Mouse (Mus musculus): ENCODE results near the gene Lgals3. TPM values are rescaled to one million over a fixed set of nuclear protein-coding genes. Genes with fewer than 3 reads are reported as not detected.

Gene Lgals3
- polyA plus RNA-seq, 1 experiment from 2014 or later: 1.9 TPM

DNA sequence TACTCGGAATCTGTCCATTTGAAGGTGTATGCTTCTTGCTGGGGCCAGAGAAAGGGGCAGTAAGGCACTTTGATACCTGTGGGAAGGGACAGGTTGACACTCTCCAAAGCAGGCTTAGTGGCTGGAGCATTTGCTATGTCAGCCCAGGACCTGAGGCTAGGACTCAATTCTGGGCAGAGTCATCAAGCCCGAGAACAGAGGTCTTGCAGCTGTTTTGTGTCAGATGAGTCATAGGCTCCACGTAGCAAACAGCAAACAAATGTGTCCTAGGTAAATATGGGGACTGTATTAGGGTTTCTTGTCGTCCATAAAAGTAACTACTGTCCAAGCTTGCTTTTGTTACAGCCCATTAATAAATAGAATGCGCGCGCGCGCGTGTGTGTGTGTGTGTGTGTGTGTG lies 15.3 kb upstream of the Lgals3 start:
- no peak overlapping the region for H3K27ac ChIP-seq
- no peaks in the 10 kb centered on the region for H3K4me1 ChIP-seq
- no peaks in the 10 kb centered on the region for H3K36me3 ChIP-seq
- H3K27me3 ChIP-seq (replicated peaks): no peaks in the 10 kb centered on the region
- no peak overlapping the region for H3K4me3 ChIP-seq
- H3K4me2 ChIP-seq (replicated peaks): no peak overlapping the region
- H3K9ac ChIP-seq: no peak overlapping the region
- H3K9me3 ChIP-seq: no peaks in the 10 kb centered on the region
- WGBS: 91% methylated on average over 10 of the region's 10 CpGs
- ATAC-seq (ENCODE audit: low FRiP score, low read depth): no peak

DNA sequence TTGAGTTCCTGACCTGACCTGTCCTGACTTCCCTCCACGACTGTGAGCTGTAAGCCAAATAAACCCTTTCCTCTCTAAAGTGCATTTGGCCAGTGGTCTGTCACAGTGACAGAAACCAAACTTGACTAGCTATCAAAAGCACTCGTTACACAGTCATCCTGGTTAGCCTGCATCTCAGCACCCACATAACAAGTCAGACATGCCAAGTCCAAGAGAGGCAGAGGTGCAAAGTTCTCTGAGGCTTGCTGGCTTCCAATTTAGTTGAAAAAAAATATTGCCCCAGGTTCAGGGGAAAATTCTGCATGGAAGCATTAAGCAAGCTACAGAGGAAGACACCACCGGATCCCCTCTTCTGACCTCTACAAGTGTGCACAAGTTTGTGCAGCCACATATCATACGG lies 14.3 kb upstream of the Lgals3 start:
- ATAC-seq (ENCODE audit: low FRiP score, low read depth): no peak
- WGBS: 91% methylated on average over 4 of the region's 4 CpGs
- H3K36me3 ChIP-seq: no peaks in the 10 kb centered on the region
- no peak overlapping the region for H3K27ac ChIP-seq
- no peak overlapping the region for H3K4me2 ChIP-seq (replicated peaks)
- no peaks in the 10 kb centered on the region for H3K4me1 ChIP-seq
- H3K4me3 ChIP-seq: no peak overlapping the region
- H3K9ac ChIP-seq: no peak overlapping the region
- H3K27me3 ChIP-seq (replicated peaks): no peaks in the 10 kb centered on the region
- no peaks in the 10 kb centered on the region for H3K9me3 ChIP-seq

DNA sequence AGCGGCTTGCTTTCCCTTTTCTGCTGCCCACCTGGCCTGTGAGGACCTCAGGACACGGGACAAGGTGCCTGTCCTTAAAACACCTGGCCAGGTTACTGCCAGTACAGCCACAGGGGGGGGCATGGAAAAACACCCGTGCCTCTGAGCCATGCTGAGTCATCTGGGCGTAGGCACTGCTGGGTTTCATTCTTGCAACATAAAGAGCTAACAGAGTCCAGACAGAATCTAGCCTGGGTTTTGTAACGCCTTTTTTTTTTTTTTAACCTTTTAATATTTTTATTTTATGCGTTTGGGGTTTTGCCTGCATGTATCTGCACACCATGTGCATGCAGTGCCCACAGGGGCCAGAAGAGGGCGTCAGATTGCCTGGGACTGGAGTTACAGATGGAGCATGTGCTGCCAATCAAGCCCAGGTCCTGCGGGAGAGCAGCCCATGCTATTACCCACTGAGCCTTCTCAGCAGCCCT lies 13.4 kb upstream of the Lgals3 start:
- Histone ChIP-seq H3K27ac (no peak overlapping the region), H3K9ac (no peak overlapping the region), H3K4me3 (no peak overlapping the region), H3K4me2 (replicated peaks) (no peak overlapping the region), H3K9me3 (no peaks in the 10 kb centered on the region), H3K4me1 (no peaks in the 10 kb centered on the region), H3K36me3 (no peaks in the 10 kb centered on the region), H3K27me3 (replicated peaks) (no peaks in the 10 kb centered on the region)
- 69% methylated on average over 8 of the region's 8 CpGs for WGBS
- ATAC-seq (ENCODE audit: low FRiP score, low read depth): no peak

DNA sequence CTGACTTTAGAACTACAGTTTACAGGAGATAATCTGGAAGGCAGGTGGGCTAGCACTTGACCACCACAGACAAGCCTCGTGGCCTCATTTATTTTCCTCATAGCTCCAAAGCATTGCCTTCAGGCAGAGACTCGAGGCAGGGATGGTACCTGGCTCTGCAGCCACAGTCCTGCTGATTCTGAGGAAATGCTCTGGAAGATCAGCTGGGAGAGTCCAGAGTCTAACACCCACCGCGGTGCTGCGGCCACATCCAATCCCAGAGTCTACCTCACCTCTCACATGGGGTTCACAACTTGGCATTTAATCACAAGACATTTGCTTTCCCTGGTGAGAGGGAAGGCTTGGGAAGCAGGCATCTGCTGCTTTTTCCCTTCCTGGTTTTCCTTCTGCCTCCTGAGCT lies 12.6 kb upstream of the Lgals3 start:
- Histone ChIP-seq H3K9ac (no peak overlapping the region), H3K27ac (no peak overlapping the region), H3K4me2 (replicated peaks) (no peak overlapping the region), H3K36me3 (no peaks in the 10 kb centered on the region), H3K4me1 (no peaks in the 10 kb centered on the region), H3K27me3 (replicated peaks) (no peaks in the 10 kb centered on the region), H3K9me3 (no peaks in the 10 kb centered on the region), H3K4me3 (no peak overlapping the region)
- ATAC-seq (ENCODE audit: low FRiP score, low read depth): no peak
- WGBS: 78% methylated on average over 5 of the region's 5 CpGs

DNA sequence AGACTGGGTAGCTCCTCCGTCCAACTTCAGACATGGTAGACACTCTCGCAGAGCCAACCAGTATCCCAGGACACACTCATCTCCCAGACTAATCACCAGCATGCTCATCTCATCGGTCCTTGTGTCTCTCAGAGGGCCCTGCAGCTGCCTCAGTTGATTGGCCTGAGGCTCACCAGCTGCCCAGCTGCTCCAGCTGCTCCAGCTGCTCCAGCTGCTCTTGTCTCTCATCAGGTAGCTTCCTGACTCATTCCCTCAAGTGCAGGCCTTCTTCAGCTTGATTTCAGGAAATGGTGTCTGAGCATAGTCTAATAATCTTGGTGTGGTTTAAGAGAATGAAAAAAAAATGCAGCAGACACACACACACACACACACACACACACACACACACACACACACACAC lies 10.9 kb upstream of the Lgals3 start:
- no peaks in the 10 kb centered on the region for H3K27me3 ChIP-seq (replicated peaks)
- H3K4me3 ChIP-seq: no peak overlapping the region
- H3K27ac ChIP-seq: no peak overlapping the region
- no peaks in the 10 kb centered on the region for H3K4me1 ChIP-seq
- H3K9me3 ChIP-seq: no peaks in the 10 kb centered on the region
- no peaks in the 10 kb centered on the region for H3K36me3 ChIP-seq
- ATAC-seq (ENCODE audit: low FRiP score, low read depth): no peak
- WGBS: 87% methylated on average over 3 of the region's 3 CpGs
- H3K9ac ChIP-seq: no peak overlapping the region
- no peak overlapping the region for H3K4me2 ChIP-seq (replicated peaks)

DNA sequence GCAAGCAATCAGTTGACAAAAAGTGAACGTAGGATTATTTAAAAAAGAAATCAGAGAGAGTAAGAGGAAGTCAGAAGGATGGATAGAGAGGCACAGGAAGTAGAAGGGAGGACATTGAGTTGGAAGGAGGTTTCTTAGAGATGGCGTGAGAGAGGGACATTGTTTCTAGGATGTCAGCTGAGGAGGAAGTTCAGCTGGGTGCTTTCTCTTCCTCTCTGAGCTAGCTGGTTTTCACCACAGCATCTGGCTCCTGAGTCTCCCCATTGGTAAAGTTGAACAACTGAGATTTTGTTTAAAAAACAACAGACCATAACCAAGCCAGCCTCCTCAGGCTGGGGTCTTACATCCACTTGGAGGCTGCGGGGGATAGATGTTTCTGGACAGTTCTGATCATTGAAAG lies 7.9 kb upstream of the Lgals3 start:
- H3K9me3 ChIP-seq: no peaks in the 10 kb centered on the region
- H3K27me3 ChIP-seq (replicated peaks): no peaks in the 10 kb centered on the region
- WGBS: 82% methylated on average over 3 of the region's 3 CpGs
- H3K36me3 ChIP-seq: no peaks in the 10 kb centered on the region
- no peak for ATAC-seq (ENCODE audit: low FRiP score, low read depth)
- H3K27ac ChIP-seq: no peak overlapping the region
- H3K4me3 ChIP-seq: no peak overlapping the region
- H3K4me1 ChIP-seq: no peaks in the 10 kb centered on the region
- H3K4me2 ChIP-seq (replicated peaks): no peak overlapping the region
- no peak overlapping the region for H3K9ac ChIP-seq

DNA sequence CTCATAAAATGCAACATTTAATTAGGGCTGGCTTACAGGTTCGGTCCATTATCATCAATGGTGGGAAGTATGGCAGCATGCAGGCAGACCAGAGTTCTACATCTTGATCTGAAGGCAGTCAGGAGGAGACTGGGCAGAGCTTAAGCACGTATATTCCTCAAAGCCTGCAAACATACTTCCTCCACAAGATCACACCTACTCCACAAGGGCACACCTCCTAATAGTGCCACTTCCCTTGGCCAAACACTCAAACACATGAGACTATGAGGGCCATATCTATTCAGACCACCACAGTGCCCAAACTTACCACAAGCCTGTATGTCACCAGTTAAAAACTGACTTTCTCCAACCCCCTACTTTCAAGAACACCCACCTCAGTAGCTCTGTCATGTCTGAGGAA lies 6.1 kb upstream of the Lgals3 start:
- Histone ChIP-seq H3K9me3 (no peaks in the 10 kb centered on the region), H3K27me3 (replicated peaks) (no peaks in the 10 kb centered on the region), H3K9ac (no peak overlapping the region), H3K4me3 (no peak overlapping the region), H3K4me2 (replicated peaks) (no peak overlapping the region), H3K27ac (no peak overlapping the region), H3K36me3 (no peaks in the 10 kb centered on the region), H3K4me1 (peaks cover 6% of the 10 kb centered on the region)
- 88% methylated on average over 2 of the region's 2 CpGs for WGBS
- no peak for ATAC-seq (ENCODE audit: low FRiP score, low read depth)

DNA sequence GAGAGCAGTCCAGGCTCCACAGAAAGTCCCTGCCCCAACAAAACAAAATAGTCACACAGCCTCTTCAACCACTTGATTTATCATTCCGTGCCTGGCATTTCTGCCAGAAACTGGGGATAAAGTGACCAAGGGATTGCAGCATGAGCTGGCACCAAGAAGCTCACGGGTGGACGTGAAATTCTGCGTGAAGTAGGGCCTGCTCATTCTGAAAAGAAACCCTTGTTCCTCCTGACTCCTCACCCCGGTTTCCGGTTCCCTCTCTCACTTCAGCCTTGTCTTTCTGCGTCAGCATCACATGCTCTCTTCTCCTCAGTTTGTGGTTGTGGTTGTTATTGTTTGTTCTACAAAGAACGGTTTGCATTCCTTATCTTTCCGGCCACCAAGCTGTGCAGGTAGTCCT lies 5.7 kb upstream of the Lgals3 start:
- WGBS: 88% methylated on average over 9 of the region's 9 CpGs
- Histone ChIP-seq H3K4me2 (replicated peaks) (no peak overlapping the region), H3K27me3 (replicated peaks) (no peaks in the 10 kb centered on the region), H3K27ac (no peak overlapping the region), H3K4me1 (peaks cover 6% of the 10 kb centered on the region), H3K9me3 (no peaks in the 10 kb centered on the region), H3K9ac (no peak overlapping the region), H3K4me3 (no peak overlapping the region), H3K36me3 (no peaks in the 10 kb centered on the region)
- no peak for ATAC-seq (ENCODE audit: low FRiP score, low read depth)

DNA sequence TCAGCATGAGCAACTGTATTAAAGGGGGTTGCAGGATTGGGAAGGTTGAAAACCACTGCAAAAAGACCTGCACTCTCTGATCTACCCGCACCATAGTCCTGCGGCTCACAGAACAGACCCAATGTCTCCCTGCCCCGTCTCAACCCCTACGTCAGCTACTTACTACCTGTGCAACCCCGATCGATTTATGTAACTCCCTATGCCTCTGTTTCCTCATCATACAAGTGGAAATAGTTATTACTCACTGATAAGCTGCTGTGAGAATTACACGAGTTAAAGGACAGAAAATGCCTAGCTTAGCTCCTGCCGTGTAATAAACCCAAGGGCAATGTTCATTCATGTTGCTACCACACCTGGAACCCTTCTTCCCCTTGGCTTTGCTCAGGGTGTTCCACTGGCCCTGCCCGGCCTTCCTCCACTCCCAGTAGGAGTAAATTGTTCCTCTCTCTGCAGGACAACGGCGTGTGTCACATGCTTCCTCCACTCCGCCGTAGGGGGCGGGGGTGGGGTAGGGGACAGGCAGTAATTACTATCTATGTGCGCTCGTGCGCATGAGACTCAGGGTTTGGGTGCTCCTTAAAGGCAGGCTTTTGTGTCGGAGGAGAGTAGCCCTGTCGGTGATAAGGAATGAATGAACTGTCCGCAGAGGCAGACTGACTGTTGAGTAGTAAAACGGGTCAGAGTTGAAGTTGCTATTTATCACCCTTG lies 2.7 kb upstream of the Lgals3 start:
- peaks cover 6% of the 10 kb centered on the region for H3K4me1 ChIP-seq
- H3K9ac ChIP-seq: no peak overlapping the region
- H3K36me3 ChIP-seq: no peaks in the 10 kb centered on the region
- no peaks in the 10 kb centered on the region for H3K9me3 ChIP-seq
- peak overlapping the region; percentile 4; the same call in 1 of the 2 replicates for H3K4me3 ChIP-seq
- no peaks in the 10 kb centered on the region for H3K27me3 ChIP-seq (replicated peaks)
- no peak overlapping the region for H3K27ac ChIP-seq
- peak overlapping the region; percentile 48 for H3K4me2 ChIP-seq (replicated peaks)
- ATAC-seq (ENCODE audit: low FRiP score, low read depth): peak; percentile 65
- 36% methylated on average over 21 of the region's 21 CpGs for WGBS

DNA sequence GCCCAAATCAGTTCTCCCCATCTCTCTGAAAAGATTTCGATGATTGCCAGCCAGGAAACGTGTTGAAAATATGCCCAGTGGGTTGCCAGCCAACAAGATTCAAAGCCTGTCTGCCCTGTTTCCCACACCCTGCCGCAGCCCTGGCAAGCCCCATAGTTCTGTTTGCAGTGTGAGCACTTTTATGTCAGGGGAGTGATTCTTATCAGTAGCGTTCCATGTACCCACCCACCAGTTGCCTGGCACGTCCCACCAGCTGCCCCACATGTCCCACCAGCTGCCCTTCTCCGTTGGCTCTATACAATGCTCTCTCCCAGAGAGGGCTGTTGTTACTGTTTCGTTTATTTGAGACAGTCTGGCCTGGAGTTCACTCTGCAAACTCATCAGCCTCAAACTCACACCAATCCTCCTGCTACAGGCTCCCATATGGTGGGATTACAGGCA lies 650 bp upstream of the Lgals3 start:
- peak; percentile 42; the same call in 1 of the 2 replicates for ATAC-seq (ENCODE audit: low FRiP score, low read depth)
- Histone ChIP-seq H3K9ac (no peak overlapping the region), H3K27ac (no peak overlapping the region), H3K4me2 (replicated peaks) (no peak overlapping the region), H3K27me3 (replicated peaks) (no peaks in the 10 kb centered on the region), H3K4me3 (no peak overlapping the region), H3K9me3 (no peaks in the 10 kb centered on the region), H3K36me3 (no peaks in the 10 kb centered on the region), H3K4me1 (peaks cover 6% of the 10 kb centered on the region)
- 69% methylated on average over 7 of the region's 7 CpGs for WGBS

DNA sequence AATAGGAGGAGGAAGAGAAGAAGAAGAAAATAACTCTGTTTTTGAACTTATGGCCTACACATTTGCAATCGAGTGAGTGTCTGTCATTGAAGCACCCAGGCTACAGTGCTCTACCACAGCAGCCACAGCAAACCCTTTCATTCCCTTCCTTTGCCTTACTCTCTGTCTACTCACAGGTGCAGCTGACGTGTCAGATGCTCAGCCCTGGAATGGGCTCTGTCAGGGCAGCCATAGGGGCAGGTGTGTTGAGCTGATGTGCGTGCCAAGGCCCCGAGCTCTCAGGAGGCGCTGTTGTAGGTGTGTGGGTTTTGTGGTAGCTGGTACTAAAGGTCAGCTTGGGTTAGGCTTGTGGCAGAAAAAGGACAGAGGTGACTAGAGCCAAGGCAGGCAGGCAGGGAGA lies 2.2 kb downstream of the Lgals3 start:
- Histone ChIP-seq H3K4me2 (replicated peaks) (no peak overlapping the region), H3K36me3 (no peaks in the 10 kb centered on the region), H3K27ac (no peak overlapping the region), H3K4me3 (no peak overlapping the region), H3K27me3 (replicated peaks) (peaks cover 16% of the 10 kb centered on the region), H3K9me3 (no peaks in the 10 kb centered on the region), H3K9ac (no peak overlapping the region), H3K4me1 (peaks cover 10% of the 10 kb centered on the region)
- no peak for ATAC-seq (ENCODE audit: low FRiP score, low read depth)
- WGBS: 88% methylated on average over 5 of the region's 5 CpGs

DNA sequence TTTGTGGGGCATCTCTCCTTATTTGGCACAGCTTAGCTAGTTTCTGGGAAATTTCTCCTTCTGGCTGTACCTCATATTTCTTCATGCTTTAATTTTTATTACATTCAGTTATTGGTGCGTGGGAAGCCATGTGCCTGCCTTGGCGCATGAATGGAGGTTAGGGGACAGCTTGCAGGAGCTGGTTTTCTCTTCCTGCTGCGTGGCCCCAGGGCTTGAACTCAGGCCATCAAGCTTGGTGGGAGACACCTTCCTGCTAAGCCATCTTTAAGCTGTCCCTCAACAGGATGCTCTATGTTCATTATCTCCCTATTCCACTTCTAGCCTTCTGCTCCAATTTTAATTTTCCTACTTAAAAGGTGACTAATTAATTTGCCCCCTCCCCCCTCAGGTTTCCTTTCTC lies 3.2 kb downstream of the Lgals3 start:
- H3K27ac ChIP-seq: no peak overlapping the region
- H3K27me3 ChIP-seq (replicated peaks): peaks cover 16% of the 10 kb centered on the region
- H3K4me1 ChIP-seq: peaks cover 4% of the 10 kb centered on the region
- no peaks in the 10 kb centered on the region for H3K9me3 ChIP-seq
- H3K4me3 ChIP-seq: no peak overlapping the region
- H3K9ac ChIP-seq: no peak overlapping the region
- WGBS: 86% methylated on average over 3 of the region's 3 CpGs
- no peaks in the 10 kb centered on the region for H3K36me3 ChIP-seq
- ATAC-seq (ENCODE audit: low FRiP score, low read depth): no peak
- no peak overlapping the region for H3K4me2 ChIP-seq (replicated peaks)

DNA sequence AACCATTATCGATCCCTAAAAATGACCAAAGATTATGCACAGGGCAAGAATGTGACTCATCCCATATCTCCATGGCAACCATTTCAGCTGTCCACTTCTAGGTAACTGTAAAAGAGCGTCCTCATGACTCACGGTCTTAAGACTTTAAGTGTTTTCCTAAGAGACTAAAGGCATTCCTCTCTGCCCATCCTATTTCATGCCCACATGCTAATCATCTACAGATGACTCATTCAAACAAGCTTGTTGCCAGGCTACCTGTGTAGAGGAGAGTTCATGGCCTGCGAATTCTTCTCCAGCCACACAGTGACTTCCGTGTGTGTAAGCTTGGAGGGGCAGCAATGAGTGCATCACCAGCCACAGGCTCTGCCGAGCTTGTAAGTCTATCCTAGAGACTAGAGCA lies 4.1 kb downstream of the Lgals3 start:
- WGBS: 78% methylated on average over 6 of the region's 6 CpGs
- Histone ChIP-seq H3K9ac (no peak overlapping the region), H3K4me2 (replicated peaks) (no peak overlapping the region), H3K36me3 (no peaks in the 10 kb centered on the region), H3K27ac (no peak overlapping the region), H3K4me3 (no peak overlapping the region), H3K27me3 (replicated peaks) (peaks cover 16% of the 10 kb centered on the region), H3K4me1 (peaks cover 4% of the 10 kb centered on the region), H3K9me3 (no peaks in the 10 kb centered on the region)
- no peak for ATAC-seq (ENCODE audit: low FRiP score, low read depth)

Data from neural tube, embryonic 12.5 days (tissue).